Mouse (Mus musculus): ENCODE measurements around the gene B4galnt2.
"Not testable (repeated sequence)": the region's sequence is repeated elsewhere in the genome, so short reads cannot be mapped to it uniquely, and the experiment has no call there.

Gene B4galnt2

DNA sequence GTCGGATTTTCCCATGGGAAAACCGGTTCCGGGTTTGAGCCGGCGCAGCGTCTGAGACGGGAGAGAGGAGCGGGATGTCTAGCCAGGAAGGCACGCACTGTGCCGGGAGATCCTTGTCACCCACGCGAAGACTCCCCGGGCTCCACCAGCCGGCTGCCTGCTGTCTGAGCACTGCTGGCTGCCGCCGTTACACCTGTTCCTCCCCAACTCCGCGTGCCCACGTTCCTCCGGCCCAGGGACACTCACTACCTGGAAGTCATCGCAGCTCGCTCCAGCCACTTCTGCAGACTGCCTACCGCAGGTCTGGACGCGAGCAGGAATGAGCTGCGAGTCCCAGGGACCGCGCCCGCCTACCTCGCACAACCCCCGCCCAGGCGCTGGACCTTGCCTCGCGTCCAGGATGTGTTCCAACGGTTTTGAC lies at the start of gene B4galnt2:
B4galnt2 (minus strand) TSS at position 321 of the 421 bp plus-strand sequence.
- in situ Hi-C loops (cut with MboI; ENCODE audit: unreplicated experiment in 2 of 2): no loop called here

DNA sequence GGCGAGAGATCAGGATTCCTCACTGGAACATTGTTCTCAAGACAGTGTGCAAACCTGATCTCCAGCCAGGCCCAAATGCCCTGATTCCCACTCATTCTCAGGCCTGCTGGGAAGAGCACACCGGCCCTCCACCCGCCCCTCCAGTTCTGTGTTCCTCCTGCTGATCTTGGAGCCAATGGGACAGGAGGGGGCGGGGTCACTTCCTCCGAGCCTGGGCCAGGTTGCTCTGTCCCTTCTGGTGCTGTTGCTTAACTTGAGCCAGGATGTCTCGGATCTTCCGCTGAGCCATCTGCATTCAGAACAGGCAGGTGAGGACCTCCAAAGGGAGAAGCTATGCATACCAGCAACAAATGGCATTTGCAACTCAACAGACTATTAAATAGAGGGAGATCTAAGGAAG lies 48.6 kb upstream of the B4galnt2 start:
- in situ Hi-C loops (cut with MboI; ENCODE audit: unreplicated experiment in 2 of 2): no loop called here

DNA sequence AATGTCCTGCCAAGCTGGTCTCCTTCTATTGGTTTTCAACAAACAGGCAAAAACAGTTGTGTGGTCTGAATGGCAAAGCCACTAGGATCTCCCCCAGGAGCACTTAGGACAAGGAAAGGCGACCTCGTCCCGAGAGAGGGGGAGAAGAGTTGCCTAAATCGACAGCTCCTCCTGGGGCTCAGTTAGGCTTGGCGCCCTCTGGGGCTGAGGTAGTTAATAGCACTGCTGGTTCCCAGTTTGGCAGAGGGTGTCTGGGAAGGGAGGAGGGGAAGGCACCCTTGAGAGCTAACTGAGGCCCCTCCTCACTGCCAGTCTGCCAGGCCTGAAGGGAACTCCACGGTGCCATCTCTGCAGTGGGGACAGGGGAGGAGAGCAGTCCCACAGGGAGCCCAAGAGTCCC lies 44.5 kb upstream of the B4galnt2 start:
- in situ Hi-C loops (cut with MboI; ENCODE audit: unreplicated experiment in 2 of 2): no loop called here

DNA sequence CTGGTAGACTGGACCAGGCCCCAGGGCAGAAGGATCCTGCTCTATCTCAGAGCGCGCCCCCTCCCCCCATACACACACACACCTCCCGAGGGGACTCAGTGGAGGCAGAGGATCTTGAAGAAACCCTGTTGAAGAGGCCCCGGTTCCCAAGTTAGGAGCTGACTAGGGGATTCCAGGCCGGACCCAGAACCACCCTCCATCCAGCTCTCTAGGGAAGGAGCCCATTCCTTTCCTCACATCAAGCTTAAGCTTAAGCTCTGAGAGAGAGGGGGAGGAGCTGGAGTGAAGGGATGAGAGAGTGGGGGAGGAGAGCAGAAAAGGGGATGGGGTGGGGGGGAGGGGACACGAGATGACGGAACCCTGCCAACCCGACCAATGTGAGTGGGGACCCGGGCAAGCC lies 43.6 kb upstream of the B4galnt2 start:
- in situ Hi-C loops (cut with MboI; ENCODE audit: unreplicated experiment in 2 of 2): no loop called here

DNA sequence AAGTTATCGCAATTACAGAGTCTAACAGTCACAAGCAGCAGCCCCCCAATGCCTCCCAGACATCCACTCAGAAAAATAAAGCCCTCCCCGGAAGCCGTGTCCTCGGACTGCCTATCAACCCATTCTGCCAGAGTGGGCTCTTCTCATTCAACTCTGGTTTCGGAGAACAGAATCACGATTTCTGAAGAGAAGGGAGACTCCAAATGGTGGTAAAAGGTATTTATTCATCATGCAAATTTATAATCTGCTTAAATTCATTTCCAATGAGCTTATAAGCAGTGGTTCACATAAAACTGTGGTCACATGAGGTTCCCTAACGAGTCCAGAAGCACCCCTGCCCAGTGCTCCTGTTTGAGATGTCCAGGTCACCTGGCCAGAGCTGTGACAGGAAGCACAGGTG lies 42.7 kb upstream of the B4galnt2 start:
- in situ Hi-C loops (cut with MboI; ENCODE audit: unreplicated experiment in 2 of 2): no loop called here

DNA sequence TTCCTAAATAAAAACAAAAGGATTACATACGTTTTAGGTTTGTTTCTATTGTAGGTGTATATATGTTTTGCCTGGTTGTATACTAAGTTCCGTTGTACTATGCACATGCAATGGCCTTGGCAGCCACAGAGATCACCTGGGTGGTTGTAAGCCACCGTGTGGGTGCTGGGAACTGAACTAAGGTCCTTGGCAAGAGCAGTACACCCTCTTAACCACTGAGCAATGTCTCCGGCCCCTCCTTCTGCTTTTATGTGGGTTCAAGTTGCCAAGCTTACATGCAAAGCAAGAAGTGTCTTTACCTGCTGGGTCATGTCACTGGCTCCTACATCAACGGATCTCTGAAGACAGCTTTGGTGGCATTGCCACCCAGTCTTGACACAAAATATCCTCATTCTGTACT lies 38.6 kb upstream of the B4galnt2 start:
- in situ Hi-C loops (cut with MboI; ENCODE audit: unreplicated experiment in 2 of 2): no loop called here

DNA sequence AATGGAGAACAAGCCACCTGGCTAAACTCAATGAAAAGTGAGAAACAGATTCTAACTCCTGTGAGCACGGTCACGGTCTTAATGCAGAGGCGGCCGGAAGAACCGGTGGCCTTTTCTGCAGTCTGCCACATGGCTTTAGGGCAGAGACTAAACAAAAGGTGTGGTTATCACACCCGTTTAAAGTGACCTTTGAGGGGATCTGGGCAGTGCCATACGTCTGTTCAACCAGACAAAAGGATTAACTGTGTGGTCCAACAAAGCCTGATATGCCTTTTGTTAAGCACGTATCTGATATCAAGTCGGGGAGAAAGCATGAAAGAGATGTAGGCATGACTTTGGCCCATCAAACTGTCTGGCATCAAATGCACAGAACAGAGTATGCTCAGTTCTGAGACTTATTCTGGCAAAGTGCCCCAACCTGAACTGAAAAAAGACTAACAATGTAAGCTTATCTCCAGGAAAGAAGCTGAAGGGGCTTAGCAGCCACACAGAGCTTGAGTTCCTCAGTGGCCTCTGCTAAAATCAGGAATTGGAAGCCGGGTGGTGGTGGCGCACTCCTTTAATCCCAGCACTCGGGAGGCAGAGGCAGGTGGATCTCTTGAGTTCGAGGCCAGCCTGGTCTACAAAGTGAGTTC lies 31.3 kb upstream of the B4galnt2 start:
- in situ Hi-C loops (cut with MboI; ENCODE audit: unreplicated experiment in 2 of 2): no loop called here

DNA sequence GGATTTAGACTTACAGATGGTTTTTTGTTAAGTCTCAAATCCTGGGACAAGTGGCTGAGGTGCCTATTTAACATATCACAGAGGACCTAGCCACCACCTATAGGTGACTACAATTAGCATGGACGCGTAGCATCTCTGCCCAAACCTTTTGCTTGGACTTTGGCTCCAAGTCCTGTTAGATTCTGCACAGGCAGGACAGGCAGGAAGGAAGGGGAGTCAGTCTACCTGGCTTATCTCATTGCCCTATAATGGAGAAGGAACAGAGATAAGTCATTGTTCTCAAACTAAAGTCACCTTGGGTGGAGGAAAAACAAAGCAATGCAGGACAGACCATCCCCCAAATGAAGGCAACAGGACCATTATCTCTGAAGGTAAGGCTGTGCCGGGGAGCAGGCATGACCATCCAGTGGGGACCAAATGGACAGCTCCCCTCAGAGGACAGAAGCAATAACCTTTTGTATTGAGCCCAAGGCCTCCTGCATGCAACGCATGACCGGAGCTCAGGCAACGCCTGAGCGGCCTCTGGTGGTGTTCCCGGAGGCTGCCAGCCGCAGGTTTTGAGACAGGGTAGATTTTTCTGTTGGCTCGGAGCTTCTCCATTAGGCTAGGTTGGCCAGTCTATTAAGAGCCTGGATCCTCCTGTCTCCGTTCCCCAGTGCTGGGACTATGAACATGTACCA lies 25.3 kb upstream of the B4galnt2 start:
- in situ Hi-C loops (cut with MboI; ENCODE audit: unreplicated experiment in 2 of 2): no loop called here

DNA sequence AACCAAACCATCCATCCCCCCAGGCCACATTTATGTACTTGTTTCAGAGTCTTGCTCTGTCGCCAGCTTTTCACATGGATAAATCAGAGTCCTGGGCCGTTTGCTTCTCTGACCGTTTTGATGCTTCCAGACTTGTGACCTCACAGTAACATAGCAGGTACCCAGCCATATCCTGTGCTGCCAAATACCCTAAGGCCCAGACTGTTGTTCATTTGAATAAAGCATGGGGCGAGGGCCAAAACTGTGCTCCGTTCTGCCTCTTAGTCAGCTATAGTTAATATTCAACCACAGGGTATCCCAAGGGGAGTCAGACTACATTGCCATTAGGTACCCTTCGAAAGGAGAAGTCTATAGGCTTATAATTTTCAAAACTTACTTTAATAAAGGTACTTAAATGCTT lies 21.7 kb upstream of the B4galnt2 start:
- in situ Hi-C loops (cut with MboI; ENCODE audit: unreplicated experiment in 2 of 2): no loop called here

DNA sequence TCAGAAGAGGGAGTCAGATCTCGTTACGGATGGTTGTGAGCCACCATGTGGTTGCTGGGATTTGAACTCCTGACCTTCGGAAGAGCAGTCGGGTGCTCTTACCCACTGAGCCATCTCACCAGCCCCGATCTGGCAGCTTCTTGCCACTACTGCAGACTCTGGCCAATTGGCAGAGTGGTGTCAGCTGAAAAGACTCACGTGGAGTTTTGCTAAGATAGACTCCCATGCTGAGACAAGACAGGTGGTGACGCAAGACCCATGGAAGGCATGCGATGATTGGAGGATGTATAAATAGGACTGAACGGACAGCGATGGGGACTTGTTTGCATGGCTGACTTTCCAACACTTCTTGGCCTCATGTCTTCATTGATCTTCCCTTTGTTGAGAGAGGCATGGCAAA lies 17.5 kb upstream of the B4galnt2 start:
- in situ Hi-C loops (cut with MboI; ENCODE audit: unreplicated experiment in 2 of 2): not testable (repeated sequence)

DNA sequence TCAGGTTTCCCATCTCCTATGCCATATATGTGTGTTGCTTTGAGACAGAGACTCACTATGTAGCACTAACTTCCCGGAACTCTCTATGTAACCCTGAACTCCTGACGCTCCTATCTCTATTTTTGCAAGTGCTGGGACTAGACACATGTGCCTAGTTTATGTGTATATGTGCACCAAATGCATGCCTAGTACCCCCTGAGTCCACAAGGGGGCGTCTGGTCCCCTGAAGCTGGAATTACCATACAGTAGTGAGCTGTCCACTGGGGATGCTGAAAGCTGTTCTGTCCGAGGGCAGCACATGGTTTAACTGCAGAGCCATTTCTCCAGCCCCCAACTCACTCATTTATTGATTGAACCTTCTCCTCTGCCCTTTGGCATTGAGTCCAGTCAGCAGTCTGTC lies 11.7 kb upstream of the B4galnt2 start:
- in situ Hi-C loops (cut with MboI; ENCODE audit: unreplicated experiment in 2 of 2): no loop called here

DNA sequence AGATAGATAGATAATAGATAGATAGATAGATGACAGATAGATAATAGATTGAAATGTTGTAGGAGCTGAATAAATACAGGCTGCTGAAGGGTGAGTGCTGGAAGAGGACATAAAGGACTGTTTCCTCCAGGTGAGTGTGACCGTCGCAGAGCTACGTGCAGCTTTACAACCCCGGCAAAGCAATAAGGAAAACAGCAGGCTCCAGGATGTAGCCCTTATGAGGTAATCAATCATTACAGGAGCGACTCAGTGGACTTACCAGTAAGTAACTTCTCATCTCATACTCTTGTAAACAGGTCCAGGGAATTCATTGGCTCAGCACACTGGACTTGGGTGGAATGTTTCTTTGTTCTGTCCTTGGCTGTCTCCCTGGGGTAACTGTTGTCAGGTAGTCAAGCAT lies 11.3 kb upstream of the B4galnt2 start:
- in situ Hi-C loops (cut with MboI; ENCODE audit: unreplicated experiment in 2 of 2): no loop called here

DNA sequence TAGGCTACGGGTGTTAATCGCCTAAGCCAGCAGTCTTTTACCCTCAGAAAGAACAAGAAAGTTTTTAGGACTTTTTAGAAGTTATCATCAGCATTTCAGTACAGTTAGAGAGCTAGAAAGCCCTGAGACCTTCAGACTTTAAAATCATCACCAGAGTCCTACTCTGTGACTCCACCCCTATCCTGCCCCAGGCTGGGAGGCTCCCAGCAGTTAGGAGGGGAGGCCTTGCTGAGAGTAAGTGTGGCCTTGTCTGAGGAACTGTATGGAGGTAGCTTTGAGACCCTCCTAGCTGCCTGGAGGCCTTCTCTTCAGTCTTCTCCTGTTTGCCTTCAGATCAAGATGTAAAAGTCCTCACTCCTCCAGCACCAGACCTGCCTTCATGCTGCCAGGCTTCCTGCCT lies 9.5 kb upstream of the B4galnt2 start:
- in situ Hi-C loops (cut with MboI; ENCODE audit: unreplicated experiment in 2 of 2): no loop called here

DNA sequence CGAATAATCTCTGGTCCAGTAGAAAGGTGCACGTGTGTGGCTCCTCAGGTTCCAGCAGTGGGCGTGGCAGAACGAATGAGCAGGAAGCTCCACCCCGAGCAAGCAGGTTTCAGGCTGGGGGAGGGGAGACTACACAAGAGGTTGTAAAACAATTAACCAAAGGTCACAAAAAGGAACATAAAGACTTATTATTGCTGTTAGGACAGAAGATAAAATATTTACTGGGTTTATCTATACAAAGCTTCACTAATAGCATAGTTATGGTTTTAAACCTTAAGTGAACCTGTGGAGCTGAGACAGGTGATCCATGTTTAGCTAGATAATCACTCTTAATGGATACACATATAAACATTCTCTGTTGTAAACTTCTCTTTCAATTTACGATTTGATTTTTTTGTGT lies 8.8 kb upstream of the B4galnt2 start:
- in situ Hi-C loops (cut with MboI; ENCODE audit: unreplicated experiment in 2 of 2): not testable (repeated sequence)

DNA sequence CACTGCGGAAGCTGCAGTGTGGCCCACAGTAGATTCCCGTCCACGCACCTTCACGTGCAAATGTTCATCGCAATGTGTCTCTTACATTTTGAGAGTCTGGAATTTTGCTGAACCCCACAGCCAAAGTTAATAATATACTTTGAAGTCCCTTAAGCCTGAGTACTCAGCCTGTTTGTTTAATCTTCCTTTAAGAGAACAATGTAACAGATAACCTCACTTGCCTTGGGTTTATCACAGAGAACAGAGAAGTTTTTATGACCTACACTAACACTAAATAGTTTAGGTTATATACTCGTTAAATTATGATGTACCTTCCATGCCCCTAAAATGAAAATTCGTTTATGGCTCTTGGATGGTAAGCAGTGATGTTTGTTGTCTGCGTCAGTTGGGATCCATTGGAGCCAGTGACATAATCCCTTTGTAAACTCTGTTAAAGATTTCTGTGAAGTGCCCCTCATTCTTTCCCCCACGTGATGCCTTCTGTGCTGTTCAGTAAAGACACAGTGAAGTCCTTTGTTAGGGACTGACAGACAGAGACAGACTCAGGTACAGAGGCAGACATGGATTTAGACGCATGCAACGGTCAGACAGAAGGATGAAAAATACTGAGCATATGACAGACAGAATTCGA lies 7.4 kb upstream of the B4galnt2 start:
- in situ Hi-C loops (cut with MboI; ENCODE audit: unreplicated experiment in 2 of 2): no loop called here

DNA sequence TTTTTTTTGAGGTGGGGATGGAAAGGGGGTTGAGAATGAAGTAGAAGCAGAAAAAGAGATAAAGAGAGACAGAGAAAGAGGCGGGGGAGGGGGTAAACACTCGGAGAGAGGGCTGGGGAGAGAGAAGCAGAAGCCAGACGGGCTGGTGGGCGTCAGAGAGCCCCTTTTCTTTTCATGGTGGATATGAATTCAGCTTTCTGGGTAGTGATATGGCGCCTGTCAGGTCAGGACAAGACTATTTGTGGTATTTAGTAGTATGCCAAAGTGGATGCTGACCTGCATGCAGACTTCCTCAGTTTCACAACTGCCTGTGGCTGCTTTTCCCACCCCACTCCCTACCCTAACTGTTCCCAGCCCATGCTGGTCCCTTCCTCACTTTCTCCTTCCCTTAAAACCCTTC lies 1.7 kb upstream of the B4galnt2 start:
- in situ Hi-C loops (cut with MboI; ENCODE audit: unreplicated experiment in 2 of 2): no loop called here

DNA sequence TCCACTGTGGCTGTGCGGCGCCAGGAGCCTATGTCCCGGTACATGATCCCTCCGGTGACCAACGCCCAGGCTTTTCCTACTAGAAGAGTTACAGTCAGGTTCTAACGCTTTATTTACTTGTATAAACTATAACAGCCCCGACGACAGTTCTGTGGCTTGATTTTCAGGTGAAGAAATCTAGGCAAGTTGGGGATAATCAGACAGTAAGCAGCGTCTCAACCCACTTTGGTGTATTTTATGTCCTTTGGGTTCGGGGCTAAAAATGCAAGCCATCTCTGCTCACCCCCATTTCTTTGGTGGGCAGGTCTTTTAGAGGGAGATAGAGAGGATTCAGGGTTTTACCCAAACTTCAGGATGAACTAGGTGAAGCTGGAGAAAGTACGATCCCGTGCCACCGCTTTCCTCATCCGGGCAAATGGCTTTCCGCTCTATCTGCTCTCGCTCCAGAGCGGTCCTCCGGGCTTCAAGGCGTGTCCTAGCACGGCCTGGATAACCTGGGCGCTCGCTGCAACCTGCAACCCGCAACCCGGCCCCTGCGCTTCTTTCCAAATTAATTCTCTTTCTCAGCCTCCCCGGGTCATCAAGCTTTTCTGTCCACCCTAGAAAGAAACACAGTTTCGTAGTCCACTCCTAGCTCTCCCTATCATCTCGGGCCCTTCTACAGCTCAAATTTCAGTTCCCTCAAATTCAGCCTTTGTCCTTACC lies 467 bp upstream of the B4galnt2 start:
- in situ Hi-C loops (cut with MboI; ENCODE audit: unreplicated experiment in 2 of 2): no loop called here

DNA sequence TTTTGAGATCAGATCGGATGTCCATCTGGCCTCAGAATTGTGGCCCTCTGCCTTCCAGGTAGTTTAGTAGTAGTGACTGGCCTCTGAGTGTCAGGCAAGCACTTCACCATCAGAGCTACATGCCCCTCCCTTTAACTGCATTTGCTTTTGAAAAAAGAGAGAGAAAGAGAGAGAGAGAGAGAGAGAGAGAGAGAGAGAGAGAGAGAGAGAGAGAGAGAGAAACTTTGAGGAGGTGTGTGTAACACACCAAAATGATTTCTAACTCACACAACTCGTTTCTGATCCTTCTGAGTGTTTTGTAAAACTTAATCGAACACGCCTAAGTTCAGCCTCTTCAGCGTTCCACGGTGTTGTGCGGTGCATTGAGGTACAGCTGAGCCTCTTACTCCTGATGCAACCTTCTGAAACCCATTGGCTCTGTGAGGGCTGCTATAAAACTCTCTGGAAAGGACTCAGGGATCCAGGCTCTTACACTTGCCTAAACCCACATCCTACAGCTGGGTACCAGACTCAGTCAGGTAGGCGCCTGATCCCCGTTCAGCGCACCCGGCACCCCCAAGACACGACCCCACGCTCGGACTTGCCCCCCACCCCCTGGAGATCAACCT lies 628 bp downstream of the B4galnt2 start:
- in situ Hi-C loops (cut with MboI; ENCODE audit: unreplicated experiment in 2 of 2): no loop called here

DNA sequence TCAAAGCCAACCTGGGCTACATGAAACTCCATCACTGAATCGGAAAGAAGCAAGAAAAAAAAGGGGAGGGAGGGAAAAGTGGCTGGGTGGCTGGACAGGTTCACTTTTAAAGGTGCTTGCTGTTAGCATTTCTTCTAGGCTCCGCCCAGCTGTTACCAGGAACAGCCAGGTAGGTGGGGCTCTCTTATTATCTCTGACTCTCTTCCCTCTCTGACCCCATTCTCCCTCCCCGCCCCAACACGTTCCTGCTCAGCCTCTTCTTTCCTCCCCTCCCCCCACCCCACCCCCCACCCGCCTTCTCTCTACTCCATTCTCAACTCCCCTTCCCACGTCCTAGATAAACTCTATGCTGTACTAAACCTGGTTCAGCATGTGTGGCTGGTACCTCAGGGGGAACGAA lies 3.1 kb downstream of the B4galnt2 start:
- in situ Hi-C loops (cut with MboI; ENCODE audit: unreplicated experiment in 2 of 2): no loop called here

DNA sequence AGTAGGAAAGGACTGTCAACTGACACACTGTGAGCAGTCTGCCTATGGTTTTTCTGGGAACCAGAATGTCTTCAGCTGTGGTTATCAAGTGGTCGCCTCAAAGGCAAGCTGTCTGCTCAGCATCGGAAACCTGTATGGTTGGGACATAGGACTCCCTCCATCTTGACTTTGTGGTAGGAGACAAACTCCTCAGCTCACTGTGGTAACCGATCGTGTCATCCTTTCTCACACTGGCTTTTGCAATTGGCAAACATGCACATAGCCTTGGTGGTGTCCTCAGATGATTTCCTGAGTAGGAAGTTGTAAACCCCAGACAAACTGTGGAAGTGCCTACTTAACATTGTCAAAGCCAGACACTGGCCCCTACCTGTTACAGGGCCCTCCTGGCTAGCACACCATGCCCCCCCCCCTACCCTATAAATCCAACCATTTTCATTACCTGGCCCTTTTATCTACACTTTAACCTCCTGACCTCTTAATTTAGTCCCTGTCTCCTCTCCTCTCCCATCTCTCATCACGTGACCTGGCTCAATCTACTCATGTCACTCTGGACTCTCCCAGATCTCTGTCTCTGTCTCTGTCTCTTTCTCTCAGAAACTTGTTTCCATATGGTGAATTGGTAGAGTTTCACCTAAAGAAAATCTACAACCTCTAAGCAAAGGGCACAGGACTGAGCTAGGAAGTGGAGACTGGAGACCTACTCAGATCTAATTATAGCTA lies 6.7 kb downstream of the B4galnt2 start:
- in situ Hi-C loops (cut with MboI; ENCODE audit: unreplicated experiment in 2 of 2): no loop called here

DNA sequence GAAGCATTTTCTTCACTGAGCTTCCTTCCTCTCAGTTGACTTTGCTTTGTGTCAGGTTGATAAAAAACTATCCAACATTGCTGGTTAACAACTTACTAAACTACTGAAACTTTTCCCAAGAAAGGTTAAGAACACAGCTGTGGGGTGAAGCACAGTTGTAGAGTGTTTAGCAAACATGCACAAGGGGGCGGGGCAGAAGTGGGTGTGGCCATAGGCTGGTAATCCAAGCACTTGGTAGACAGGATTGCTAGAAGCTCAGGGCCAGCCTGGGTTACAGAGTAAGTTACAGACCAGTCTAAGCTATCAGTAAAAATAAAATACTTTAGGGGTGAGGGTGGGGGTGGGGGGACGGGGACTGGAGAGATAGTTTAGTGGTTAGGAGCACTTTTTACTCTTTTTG lies 10.4 kb downstream of the B4galnt2 start:
- in situ Hi-C loops (cut with MboI; ENCODE audit: unreplicated experiment in 2 of 2): no loop called here
